Mouse (Mus musculus) bone marrow macrophage, adult 2 months (primary cell): ENCODE measurements around the gene Olfr561.

Experiments used
- CTCF ChIP-seq: IDR thresholded peaks from 2 replicates; pipeline ENCODE4 v1.5.1; 2012; ENCODE audit warnings: low read depth, mild to moderate bottlenecking, low read length, moderate library complexity
- POLR2A ChIP-seq: IDR thresholded peaks from 2 replicates; pipeline ENCODE4 v1.6.1; 2012; ENCODE audit warnings: mild to moderate bottlenecking, low read depth, low read length, borderline replicate concordance

DNA sequence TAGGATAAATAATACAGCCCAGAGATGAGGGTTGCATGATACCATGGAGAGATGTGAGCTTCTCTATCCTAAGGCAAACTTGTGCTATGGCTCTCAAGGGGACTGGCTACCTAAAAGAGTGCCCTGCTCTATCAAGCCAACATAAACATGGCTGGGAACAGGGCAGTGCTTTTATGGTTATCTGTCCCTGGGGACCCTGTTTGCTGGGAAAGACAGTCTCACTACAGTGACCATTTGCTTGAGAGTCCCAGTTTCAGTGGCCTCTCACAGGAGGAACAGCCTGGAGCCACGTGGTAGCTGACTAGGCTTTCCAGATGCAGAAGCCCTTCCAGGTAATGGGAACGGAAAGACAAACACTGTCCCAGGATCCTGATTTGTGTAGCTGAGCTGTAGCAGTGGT lies 33.3 kb upstream of the Olfr561 start:
- TF ChIP-seq CTCF (no peak), POLR2A (no peak)
